Mouse (Mus musculus): ENCODE measurements around the gene Gm17067. TPM values are rescaled to one million over a fixed set of nuclear protein-coding genes. Genes with fewer than 3 reads are reported as not detected.

Gene Gm17067
- total RNA-seq (2023) = not detected in 2 replicates

DNA sequence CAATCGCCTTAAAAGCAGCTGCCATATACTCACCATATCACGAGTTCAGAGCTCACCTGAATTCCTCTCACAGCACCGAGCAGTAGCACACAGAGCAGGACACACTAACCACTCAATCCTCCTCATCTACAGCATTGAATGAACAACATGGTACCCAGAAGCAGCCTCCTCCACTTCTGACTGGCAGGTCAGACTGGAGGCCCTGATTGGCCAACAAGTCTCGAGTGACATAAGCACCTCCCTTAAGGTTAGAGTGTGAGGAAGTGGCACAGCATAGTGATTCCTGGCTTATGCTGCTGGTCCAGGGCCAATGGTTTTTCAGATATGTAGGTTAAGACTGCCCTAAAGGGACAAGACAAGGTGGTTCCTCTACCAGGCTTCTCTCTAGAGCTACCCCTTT is at the start of gene Gm17067:
Gene Gm17067 (minus strand): TSS at position 101 of the 400 bp plus-strand sequence.

DNA sequence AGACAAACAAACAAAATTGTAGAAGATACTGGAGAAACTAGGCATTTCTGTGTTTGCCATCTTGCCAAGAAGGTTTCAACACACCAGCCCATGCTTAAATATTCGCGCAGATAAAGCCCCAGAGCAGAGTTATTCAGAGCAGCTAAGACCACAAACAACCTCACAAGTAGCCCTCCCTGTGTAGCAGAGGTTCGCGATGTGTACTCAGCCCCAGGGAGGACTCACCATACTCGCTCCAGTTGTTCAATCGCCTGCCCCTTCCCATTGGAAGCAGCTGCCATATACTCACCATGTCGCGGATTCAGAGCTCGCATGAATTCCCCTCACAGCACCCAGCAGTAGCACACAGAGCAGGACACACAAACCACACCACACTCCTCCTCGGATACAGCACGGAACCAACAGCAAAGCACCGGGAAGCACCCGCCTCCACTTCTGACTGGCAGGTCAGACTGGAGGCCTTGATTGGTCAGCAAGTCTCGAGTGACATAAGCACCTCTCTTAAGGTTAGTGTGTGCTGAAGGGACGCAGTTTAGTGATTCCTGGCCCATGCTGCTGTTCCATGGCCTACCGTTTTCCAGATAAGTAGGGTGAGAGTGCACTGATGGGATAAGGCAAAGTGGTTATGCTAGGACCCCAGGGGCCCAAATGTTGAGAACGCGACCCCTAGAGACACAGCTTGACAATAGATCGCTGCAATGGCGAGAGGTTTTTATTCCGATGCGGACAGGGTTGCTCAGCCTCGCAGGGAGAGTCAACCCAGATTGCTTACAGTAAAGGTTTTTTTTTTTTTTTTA is 34.3 kb downstream of the Gm17067 start, which contains the start of gene Zfp975:
Gene Zfp975 (minus strand): TSS at position 381 of the 797 bp plus-strand sequence.

Other genes starting within 250 kb of the Gm17067 start
- gene Zfp141, start 221.3 kb downstream of the Gm17067 start, total RNA-seq (2023) = 15.9 and 19.6 TPM in 2 replicates
- gene Gm21028, start 148.4 kb downstream of the Gm17067 start, total RNA-seq (2023) = not detected in 2 replicates
- not detected in 2 replicates for gene Zfp977, start 134.5 kb downstream of the Gm17067 start, total RNA-seq (2023)
- gene Zfp976, start 84.4 kb downstream of the Gm17067 start, total RNA-seq (2023) = 0.11 and 0.51 TPM in 2 replicates
- gene Zfp975, start 34.3 kb downstream of the Gm17067 start, total RNA-seq (2023) = 0.41 and 0.73 TPM in 2 replicates
- gene Vmn2r62, start 66.5 kb upstream of the Gm17067 start, total RNA-seq (2023) = not detected in 2 replicates
- gene Gm2381, start 140.2 kb upstream of the Gm17067 start, total RNA-seq (2023) = not detected in 2 replicates
- not detected in 2 replicates for gene Vmn2r63, start 206.8 kb upstream of the Gm17067 start, total RNA-seq (2023)

Data from neutrophil, adult 65 days (primary cell).